Mouse (Mus musculus): ENCODE results near the gene Sbf2.

Sbf2 gene

GRCm38 (mm10) chr7:110414276-110414675 is 200.4 kb downstream of the Sbf2 start:
- CTCF ChIA-PET: interaction anchor here (0.7 kb wide), 1 partner anchor 464 kb away, joined by 6 read pairs; no protein-coding TSS in a partner anchor

GRCm38 (mm10) chr7:110402092-110402491 is 212.6 kb downstream of the Sbf2 start:
- CTCF ChIA-PET: no interaction called here

- CTCF ChIA-PET: no interaction called here
Observed at GRCm38 (mm10) chr7:110392576-110392975, 222.1 kb downstream of the Sbf2 start.

DNA sequence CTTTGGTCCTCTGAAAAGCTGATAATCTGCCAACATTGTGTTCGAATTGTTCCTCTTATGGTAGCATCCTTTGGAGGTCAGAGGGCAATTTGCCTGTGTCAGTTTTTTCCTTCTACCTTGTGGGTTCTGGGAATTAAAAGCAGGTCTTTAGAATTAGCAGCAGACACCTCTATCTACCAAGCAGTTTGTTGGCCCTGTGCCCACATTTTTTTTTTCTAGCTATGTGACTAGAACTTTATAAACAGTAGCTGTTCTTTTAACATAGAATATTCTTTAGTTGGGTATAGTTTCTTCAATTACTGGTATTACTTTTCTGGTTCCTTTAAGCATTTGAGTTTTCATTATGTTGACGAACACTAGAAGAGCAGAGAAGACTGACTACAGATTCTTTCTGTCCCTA is 223.1 kb downstream of the Sbf2 start:
- CTCF ChIA-PET: no interaction called here

- CTCF ChIA-PET: interaction anchor here (0.7 kb wide), 1 partner anchor 15 kb away, joined by 5 read pairs; no protein-coding TSS in a partner anchor
Observed at GRCm38 (mm10) chr7:110388889-110389288, 225.8 kb downstream of the Sbf2 start.

DNA sequence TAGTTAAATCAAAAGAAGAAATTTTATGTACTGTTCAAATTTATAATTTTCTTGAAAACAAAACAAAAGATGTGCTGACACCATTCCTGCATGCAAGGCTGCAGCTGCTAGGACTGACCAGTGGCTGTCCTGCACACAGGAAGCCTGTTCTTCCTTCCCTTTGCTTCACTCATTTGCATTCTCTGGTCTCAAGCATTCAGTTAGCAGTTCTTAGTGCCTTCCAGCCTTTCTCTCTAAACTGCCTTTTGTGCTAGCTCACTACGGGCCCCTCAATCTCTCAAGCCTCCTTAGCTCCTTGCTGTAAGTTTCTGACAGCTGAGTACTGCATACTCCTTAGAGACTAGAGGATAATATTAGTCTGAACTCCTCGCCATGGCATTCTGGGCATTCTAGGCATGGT is 227.2 kb downstream of the Sbf2 start:
- CTCF ChIA-PET: no interaction called here

DNA sequence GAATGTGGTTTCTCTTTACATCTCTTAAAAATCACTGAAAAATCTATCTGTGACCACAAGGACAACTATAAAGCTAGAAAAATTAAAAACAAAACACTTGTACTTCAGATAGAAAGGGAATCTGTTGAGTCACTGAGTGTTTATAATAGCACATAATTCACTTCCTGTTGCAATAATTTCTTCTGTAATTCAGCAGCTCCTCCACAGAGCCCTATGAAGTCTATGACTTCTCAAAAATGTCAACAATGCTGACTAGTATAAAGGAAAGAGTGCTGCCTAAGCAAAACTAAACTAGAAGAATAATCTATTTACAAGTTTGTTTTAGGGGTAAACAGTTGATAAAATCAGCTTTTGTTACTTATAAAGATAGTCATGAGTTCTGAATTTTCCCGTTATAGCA is 229.2 kb downstream of the Sbf2 start:
- CTCF ChIA-PET: no interaction called here

DNA sequence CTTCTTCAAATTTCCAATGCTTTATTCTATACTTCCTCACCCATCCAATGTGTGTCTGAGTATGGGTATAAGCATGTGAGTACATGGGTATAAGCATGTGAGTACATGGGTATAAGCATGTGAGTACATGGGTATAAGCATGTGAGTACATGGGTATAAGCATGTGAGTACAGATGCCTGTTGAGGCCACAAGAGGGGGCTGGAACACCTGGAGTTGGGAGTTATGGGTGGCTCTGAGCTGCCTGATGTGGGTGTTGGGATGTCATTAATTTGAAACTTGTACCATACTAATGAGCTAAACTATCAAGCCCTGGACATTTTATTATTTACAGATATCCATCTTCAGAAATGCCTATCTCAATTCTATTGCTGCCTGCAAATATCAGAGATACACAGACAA is 230.4 kb downstream of the Sbf2 start:
- CTCF ChIA-PET: interaction anchor here (0.6 kb wide), 1 partner anchor 300 kb away, joined by 6 read pairs; no protein-coding TSS in a partner anchor

DNA sequence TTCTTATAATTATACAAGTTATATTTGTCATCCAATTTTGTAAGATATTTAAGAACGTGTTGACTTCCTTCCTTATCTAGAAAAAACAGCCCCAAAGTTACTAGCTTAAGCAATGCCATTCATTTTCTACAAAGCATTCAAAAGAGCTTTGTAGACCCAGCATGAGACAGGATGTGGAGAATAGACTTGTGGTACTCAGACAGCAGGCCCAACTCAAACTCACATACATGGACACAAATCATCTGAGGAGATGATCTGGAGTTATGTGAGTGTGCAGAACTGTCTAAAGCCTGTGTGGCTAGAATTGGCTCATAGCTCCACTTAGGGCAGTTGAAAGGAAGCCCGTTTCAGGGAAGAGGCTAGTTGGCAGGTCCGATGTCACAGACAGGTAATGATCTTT is 233.1 kb downstream of the Sbf2 start:
- CTCF ChIA-PET: no interaction called here

DNA sequence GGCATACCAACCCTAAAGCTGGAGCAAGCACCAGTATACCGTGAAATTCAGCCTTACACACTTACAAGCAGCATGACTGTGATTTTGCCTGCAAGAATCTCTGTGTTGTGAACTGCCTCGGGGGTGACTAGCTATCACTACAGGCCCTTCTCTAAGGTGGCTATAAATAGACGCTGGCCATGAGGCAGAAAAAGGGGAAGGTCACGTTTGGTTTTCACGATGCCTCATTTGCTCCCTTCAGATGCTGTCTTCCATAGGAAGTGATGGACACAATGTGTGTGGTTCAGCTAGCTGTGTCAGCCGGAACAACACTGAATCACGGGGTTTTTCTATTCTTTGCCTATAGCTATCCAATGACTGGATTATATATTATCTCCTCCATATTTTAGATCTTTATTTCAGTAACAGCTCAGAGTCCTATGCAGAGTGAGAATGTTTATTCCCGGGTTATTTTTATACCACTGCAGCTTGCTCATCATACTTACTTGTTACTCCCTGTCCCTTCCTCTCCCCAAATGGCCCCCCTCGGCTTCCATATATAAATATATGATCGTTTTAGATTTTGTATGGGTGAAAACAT is 235.3 kb downstream of the Sbf2 start:
- CTCF ChIA-PET: no interaction called here

DNA sequence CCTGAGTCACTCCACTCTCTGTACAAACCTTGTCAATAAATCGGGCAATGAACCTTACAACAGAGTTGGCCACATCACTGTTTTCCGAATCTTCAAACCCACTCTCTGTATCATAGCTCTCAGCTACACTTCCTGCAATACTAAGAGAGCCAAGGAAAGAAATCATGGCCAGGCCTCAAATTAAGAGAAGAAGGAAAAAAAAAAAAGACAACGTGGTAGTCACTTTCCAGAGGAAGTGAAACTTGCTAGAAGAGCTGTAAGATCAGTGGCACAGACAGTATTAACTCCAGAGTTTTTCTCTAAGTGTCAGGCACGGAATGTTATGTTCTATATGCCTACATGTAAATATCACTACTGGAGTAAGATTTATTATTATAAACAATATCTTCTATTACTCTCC is 242.2 kb downstream of the Sbf2 start:
- CTCF ChIA-PET: no interaction called here

- CTCF ChIA-PET: no interaction called here
Observed at GRCm38 (mm10) chr7:110362005-110362404, 252.7 kb downstream of the Sbf2 start.

DNA sequence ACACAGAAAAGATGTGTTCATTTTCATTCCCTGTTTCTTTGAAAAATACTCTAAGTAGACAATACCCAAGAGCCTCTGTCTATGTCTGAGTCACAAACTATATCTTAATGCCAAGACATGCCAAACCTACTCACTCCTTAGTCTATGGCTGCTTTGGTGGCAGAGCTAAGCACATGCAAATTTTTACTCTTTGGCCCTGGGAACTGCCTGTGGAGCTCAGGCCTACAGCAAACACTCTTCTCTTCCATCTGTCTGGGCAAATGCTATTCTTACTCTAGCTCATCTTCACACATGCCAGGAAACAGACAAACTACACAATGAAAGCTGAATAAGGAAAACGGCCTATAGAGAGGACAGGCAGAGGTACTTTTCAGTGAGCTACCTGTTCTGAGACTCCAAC is 253.2 kb downstream of the Sbf2 start:
- CTCF ChIA-PET: interaction anchor here (0.5 kb wide), 1 partner anchor 128 kb away, joined by 6 read pairs; no protein-coding TSS in a partner anchor

- CTCF ChIA-PET: no interaction called here
Observed at GRCm38 (mm10) chr7:110359391-110359790, 255.3 kb downstream of the Sbf2 start.

DNA sequence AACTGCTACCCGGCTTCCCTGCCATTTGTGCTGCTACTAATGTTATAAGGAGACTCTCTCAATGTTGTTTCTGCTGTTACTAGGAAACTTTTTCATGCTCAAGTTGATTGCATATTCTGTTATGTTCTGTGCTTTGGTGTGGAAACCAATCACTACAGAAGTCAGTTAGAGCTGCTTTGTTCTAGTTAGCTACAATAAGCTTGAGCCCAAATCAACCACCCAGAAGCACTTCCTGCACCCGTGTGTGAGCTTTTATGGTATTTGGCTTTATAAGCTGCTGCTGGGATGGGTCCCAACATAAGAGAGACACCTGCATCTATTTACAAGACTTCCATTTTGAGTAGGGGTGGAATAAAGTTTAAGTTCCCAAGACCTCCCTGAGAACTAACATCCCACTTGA is 260.8 kb downstream of the Sbf2 start:
- CTCF ChIA-PET: no interaction called here

DNA sequence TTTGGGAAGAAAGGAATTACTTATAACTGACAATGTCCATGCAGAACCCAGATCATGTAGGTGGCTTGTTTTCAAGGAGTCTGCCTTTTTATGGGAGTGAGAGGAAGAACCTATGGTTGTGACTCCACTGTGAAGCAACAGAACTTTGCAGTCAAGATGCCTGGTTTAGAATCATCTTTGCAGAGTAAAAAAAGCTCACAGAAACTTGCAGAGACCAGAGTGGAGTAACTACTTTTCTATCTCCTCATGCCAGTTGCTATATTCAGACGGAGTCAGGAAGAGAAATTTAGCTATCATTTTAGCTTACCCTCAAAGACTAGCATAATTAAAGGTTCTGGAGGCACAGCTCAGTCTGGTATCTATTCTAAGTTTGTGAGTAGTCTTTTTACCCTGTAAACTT is 267.5 kb downstream of the Sbf2 start:
- CTCF ChIA-PET: no interaction called here

DNA sequence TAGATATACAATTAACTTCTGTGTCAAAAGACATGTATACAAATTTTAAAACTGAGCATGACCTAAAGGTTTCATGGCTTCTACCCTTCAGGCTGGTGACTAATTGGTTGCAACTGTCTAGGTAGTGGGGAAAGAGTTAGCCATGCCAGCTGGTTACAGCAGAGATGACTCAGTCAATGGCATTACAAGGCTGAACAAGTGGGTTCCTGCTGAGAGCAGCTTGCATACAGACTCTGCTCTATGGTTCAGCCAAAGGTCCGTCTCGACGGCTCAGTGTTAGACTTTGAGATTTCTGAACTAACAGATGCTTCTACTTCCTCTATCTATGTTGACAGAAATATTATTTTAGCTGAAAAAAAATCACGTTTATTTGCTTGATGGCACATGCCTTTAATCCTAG is 277.1 kb downstream of the Sbf2 start:
- CTCF ChIA-PET: no interaction called here

GRCm38 (mm10) chr7:110325381-110326110 is 289.2 kb downstream of the Sbf2 start:
- CTCF ChIA-PET: no interaction called here

DNA sequence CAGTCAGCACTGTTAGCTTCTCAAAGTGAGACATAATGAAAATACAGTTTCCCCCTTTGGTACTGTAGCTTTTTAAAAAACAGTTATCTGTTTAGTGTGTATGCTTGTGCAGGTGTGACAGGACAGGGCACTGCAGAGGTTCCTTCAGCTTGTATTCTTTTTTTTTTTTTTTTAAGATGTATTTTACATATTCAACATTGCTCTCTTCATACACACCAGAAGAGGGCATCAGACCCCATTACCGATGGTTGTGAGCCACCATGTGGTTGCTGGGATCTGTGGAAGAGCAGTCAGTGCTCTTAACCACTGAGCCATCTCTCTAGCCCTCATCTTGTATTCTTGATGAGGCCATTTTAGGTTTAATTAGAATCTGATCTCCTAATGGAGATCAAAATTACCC is 289.9 kb downstream of the Sbf2 start:
- CTCF ChIA-PET: no interaction called here

DNA sequence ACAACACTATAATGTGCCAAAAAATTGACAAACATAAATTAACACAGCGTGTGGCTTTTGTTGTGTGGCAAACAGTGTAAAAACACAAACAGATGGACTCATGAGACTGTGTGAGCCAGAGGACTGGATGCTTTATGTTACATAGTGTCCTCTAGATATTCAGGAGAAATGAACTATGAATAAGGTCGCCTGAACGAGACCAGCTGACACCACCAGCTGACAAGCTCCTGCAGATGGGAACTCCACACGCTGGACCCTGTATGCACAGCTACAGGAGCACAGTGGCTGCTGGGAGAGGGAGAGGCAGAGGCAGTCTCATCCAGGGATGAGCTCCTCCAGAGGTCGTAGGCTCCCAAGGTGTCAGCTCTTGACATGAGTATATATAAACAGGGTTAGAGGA is 293.6 kb downstream of the Sbf2 start:
- CTCF ChIA-PET: no interaction called here

GRCm38 (mm10) chr7:110318971-110319519 is 295.7 kb downstream of the Sbf2 start:
- CTCF ChIA-PET: no interaction called here

DNA sequence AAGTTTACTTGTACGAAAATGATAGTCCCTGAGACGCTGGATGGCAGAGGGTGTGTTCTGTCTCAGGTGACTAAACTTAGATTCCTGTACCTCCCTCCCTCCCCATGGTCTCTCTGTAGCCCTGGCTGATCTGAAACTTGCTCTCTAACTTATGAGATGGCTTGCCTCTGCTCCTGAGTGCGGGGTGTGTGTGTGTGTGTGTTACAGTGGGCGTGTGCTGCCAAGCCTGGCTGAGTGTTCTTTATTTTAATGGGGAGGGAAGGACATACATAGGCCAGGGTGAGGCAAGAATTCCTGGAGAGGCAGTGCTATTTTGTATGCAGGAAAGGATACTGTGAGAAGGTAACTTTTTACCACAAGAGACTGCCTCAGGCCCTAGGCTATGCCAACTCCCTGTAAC is 297.3 kb downstream of the Sbf2 start:
- CTCF ChIA-PET: no interaction called here

- CTCF ChIA-PET: no interaction called here
Observed at GRCm38 (mm10) chr7:110315352-110315751, 299.4 kb downstream of the Sbf2 start.
